Mouse (Mus musculus): Measurements from ENCODE around the gene Faxc. TPM values are rescaled to one million over a fixed set of nuclear protein-coding genes. Genes with fewer than 3 reads are reported as not detected.

The Faxc gene
- 4.8 and 5.4 TPM in 2 replicates for total RNA-seq (2021)
- long read RNA-seq: 0 reads

GRCm38 (mm10) chr4:21930971-21931771, at the start of gene Faxc:
TSS of gene Faxc (plus strand) at chr4:21931329.
- DNase-seq: peak; percentile 57

GRCm38 (mm10) chr4:21882806-21883205, 48.3 kb upstream of the Faxc start:
- DNase-seq: no peak

- no peak for DNase-seq
Observed at GRCm38 (mm10) chr4:21885831-21886230, 45.3 kb upstream of the Faxc start.

GRCm38 (mm10) chr4:21931772-21932630, 872 bp downstream of the Faxc start:
- no peak for DNase-seq

- DNase-seq: no peak
Observed at GRCm38 (mm10) chr4:21935378-21935777, 4.2 kb downstream of the Faxc start.

- no peak for DNase-seq
Observed at GRCm38 (mm10) chr4:21936424-21936823, 5.3 kb downstream of the Faxc start.

GRCm38 (mm10) chr4:21937890-21938289, 6.8 kb downstream of the Faxc start:
- no peak for DNase-seq

GRCm38 (mm10) chr4:21944672-21945071, 13.5 kb downstream of the Faxc start:
- no peak for DNase-seq

- peak; percentile 17 for DNase-seq
Observed at GRCm38 (mm10) chr4:21951444-21951843, 20.3 kb downstream of the Faxc start.

GRCm38 (mm10) chr4:21952255-21952654, 21.1 kb downstream of the Faxc start:
- no peak for DNase-seq

- peak; percentile 67 for DNase-seq
Observed at GRCm38 (mm10) chr4:21957570-21958321, 26.6 kb downstream of the Faxc start.

GRCm38 (mm10) chr4:21971949-21972348, 40.8 kb downstream of the Faxc start:
- no peak for DNase-seq

GRCm38 (mm10) chr4:21974126-21974525, 43.0 kb downstream of the Faxc start:
- no peak for DNase-seq

GRCm38 (mm10) chr4:21980471-21980870, 49.3 kb downstream of the Faxc start:
- DNase-seq: no peak

GRCm38 (mm10) chr4:21982449-21982848, 51.3 kb downstream of the Faxc start:
- no peak for DNase-seq

GRCm38 (mm10) chr4:21986857-21987256, 55.7 kb downstream of the Faxc start:
- DNase-seq: no peak

- no peak for DNase-seq
Observed at GRCm38 (mm10) chr4:21987460-21987859, 56.3 kb downstream of the Faxc start.

GRCm38 (mm10) chr4:21989571-21990091, 58.5 kb downstream of the Faxc start:
- DNase-seq: no peak

- no peak for DNase-seq
Observed at GRCm38 (mm10) chr4:21990580-21991235, 59.6 kb downstream of the Faxc start.

GRCm38 (mm10) chr4:22017656-22018379, 86.7 kb downstream of the Faxc start:
- DNase-seq: no peak

- DNase-seq: no peak
Observed at GRCm38 (mm10) chr4:22018414-22018813, 87.3 kb downstream of the Faxc start.

All from adrenal gland, postnatal 25 days (tissue).